Mouse (Mus musculus): ENCODE data around the gene Atg16l2. TPM values are rescaled to one million over a fixed set of nuclear protein-coding genes. Genes with fewer than 3 reads are reported as not detected.

Atg16l2 gene
- polyA plus RNA-seq, 1 experiment, result 8.3 TPM

- Histone ChIP-seq H3K27me3 (ENCODE audit: control insufficient read depth, insufficient read depth, insufficient read length) (no peaks in the 10 kb centered on the region), H3K79me2 (ENCODE audit: control insufficient read depth, insufficient read depth) (no peaks in the 10 kb centered on the region), H3K4me3 (ENCODE audit: insufficient read depth, poor library complexity, severe bottlenecking) (no peak overlapping the region), H3ac (ENCODE audit: control insufficient read depth, insufficient read length, low read depth) (no peak overlapping the region), H3K36me3 (ENCODE audit: control insufficient read depth, insufficient read depth) (no peaks in the 10 kb centered on the region), H3K79me3 (ENCODE audit: low read depth) (no peaks in the 10 kb centered on the region)
- TF ChIP-seq MAX (IDR thresholded peaks at IDR 0.05), result no peak
- TF ChIP-seq MYOD1 (IDR thresholded peaks at IDR 0.05; ENCODE audit: control insufficient read depth, insufficient read length, low read depth), result no peak
- TF ChIP-seq USF1 (IDR thresholded peaks at IDR 0.05; ENCODE audit: low read depth), result no peak
- TF ChIP-seq FOSL1 (IDR thresholded peaks at IDR 0.05; ENCODE audit: insufficient read depth, low read length, poor library complexity, severe bottlenecking), result no peak
- no peak for TF ChIP-seq MYOG (IDR thresholded peaks at IDR 0.05; ENCODE audit: control insufficient read depth, extremely low read depth, insufficient read length)
- TF ChIP-seq CTCF (IDR thresholded peaks at IDR 0.05; ENCODE audit: control insufficient read depth, insufficient read depth, insufficient read length), result no peak
- no peak for TF ChIP-seq CEBPB (IDR thresholded peaks at IDR 0.05; ENCODE audit: low read depth)
Measured at GRCm38 (mm10) chr7:101306841-101307240, 4.8 kb upstream of the Atg16l2 start.

DNA sequence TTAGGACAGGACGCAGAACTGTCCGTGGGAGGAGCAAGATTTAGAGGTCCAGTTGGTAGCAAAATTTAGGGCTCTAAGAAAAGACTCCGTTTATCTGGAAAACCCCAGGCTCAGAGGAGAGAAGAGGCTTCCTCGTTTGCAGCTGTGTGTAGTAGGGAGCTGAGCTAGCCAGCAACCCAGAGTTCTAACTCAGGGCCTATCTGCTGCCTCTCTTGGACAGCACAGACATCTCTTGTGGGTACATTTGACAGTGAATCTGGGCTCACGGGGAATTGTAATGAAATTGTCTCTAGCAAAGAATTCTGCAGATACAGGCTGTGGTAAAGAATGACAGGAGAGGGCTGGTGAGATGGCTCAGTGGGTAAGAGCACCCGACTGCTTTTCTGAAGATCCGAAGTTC, 640 bp upstream of the Atg16l2 start:
- TF ChIP-seq MYOD1 (IDR thresholded peaks at IDR 0.05; ENCODE audit: control insufficient read depth, insufficient read length, low read depth), result no peak
- TF ChIP-seq USF1 (IDR thresholded peaks at IDR 0.05; ENCODE audit: low read depth), result no peak
- TF ChIP-seq MYOG (IDR thresholded peaks at IDR 0.05; ENCODE audit: control insufficient read depth, extremely low read depth, insufficient read length), result no peak
- TF ChIP-seq CTCF (IDR thresholded peaks at IDR 0.05; ENCODE audit: control insufficient read depth, insufficient read depth, insufficient read length), result no peak
- TF ChIP-seq MAX (IDR thresholded peaks at IDR 0.05), result no peak
- TF ChIP-seq CEBPB (IDR thresholded peaks at IDR 0.05; ENCODE audit: low read depth), result no peak
- TF ChIP-seq FOSL1 (IDR thresholded peaks at IDR 0.05; ENCODE audit: insufficient read depth, low read length, poor library complexity, severe bottlenecking), result no peak
- no peak overlapping the region for H3ac ChIP-seq (ENCODE audit: control insufficient read depth, insufficient read length, low read depth)
- H3K79me2 ChIP-seq (ENCODE audit: control insufficient read depth, insufficient read depth), result peaks cover 17% of the 10 kb centered on the region
- peaks cover 3% of the 10 kb centered on the region for H3K36me3 ChIP-seq (ENCODE audit: control insufficient read depth, insufficient read depth)
- no peak overlapping the region for H3K4me3 ChIP-seq (ENCODE audit: insufficient read depth, poor library complexity, severe bottlenecking)
- H3K79me3 ChIP-seq (ENCODE audit: low read depth), result peaks cover 13% of the 10 kb centered on the region
- no peaks in the 10 kb centered on the region for H3K27me3 ChIP-seq (ENCODE audit: control insufficient read depth, insufficient read depth, insufficient read length)

DNA sequence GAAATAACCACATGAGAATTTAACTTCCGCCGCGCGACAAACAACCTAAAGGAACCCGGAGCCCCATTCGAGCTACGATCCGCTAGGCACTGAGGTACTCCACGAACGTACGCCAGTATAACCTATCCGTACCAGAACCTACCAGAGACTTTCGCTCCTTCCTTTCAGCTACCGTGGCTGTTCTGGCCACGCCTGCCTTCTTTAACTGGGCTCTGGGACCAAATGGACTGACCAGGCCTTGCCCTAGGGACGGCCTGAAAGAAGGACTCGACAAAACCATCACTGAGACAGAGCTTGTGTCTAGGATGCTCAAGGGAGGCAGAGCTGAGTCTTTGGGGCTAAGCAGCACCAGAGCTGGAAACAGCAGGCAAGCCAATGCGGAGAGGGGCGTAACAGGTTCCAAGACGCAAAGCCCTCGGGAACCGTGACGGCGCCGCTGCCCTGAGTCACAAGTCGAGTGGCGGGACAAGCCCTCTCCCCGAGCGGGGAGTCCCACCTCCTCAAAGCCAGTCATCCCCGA, 630 bp downstream of the Atg16l2 start:
- H3K4me3 ChIP-seq (ENCODE audit: insufficient read depth, poor library complexity, severe bottlenecking), result peak overlapping the region; percentile 46
- H3K27me3 ChIP-seq (ENCODE audit: control insufficient read depth, insufficient read depth, insufficient read length), result no peaks in the 10 kb centered on the region
- H3K79me3 ChIP-seq (ENCODE audit: low read depth), result peaks cover 13% of the 10 kb centered on the region
- no peak for TF ChIP-seq MAX (IDR thresholded peaks at IDR 0.05)
- no peak for TF ChIP-seq MYOG (IDR thresholded peaks at IDR 0.05; ENCODE audit: control insufficient read depth, extremely low read depth, insufficient read length)
- TF ChIP-seq MYOD1 (IDR thresholded peaks at IDR 0.05; ENCODE audit: control insufficient read depth, insufficient read length, low read depth), result no peak
- no peak for TF ChIP-seq USF1 (IDR thresholded peaks at IDR 0.05; ENCODE audit: low read depth)
- no peak for TF ChIP-seq FOSL1 (IDR thresholded peaks at IDR 0.05; ENCODE audit: insufficient read depth, low read length, poor library complexity, severe bottlenecking)
- no peak for TF ChIP-seq CTCF (IDR thresholded peaks at IDR 0.05; ENCODE audit: control insufficient read depth, insufficient read depth, insufficient read length)
- no peak for TF ChIP-seq CEBPB (IDR thresholded peaks at IDR 0.05; ENCODE audit: low read depth)
- peaks cover 3% of the 10 kb centered on the region for H3K36me3 ChIP-seq (ENCODE audit: control insufficient read depth, insufficient read depth)
- peaks cover 17% of the 10 kb centered on the region for H3K79me2 ChIP-seq (ENCODE audit: control insufficient read depth, insufficient read depth)
- H3ac ChIP-seq (ENCODE audit: control insufficient read depth, insufficient read length, low read depth), result peak overlapping the region; percentile 84

DNA sequence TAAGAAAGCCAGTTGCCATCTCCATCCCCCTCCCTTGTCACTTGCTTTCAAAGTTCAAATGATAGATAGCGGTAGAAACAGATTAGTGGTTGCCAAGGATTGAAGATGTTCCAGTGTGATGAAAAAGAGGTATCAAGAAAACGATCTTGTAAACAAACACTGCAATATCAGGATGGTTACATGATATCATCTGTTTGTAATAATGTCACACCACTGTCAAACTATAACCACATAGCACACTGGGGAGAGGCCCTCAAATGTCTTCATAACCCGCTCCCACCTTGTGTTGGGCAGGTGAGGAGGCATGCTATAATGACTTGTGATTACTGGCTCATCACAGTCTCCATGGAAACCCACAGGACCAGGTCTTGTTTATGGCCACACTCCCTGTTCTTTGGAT, 3.7 kb downstream of the Atg16l2 start:
- Histone ChIP-seq H3K27me3 (ENCODE audit: control insufficient read depth, insufficient read depth, insufficient read length) (no peaks in the 10 kb centered on the region), H3K79me2 (ENCODE audit: control insufficient read depth, insufficient read depth) (peaks cover 17% of the 10 kb centered on the region), H3ac (ENCODE audit: control insufficient read depth, insufficient read length, low read depth) (no peak overlapping the region), H3K36me3 (ENCODE audit: control insufficient read depth, insufficient read depth) (peaks cover 14% of the 10 kb centered on the region), H3K4me3 (ENCODE audit: insufficient read depth, poor library complexity, severe bottlenecking) (no peak overlapping the region), H3K79me3 (ENCODE audit: low read depth) (peaks cover 13% of the 10 kb centered on the region)
- TF ChIP-seq CTCF (IDR thresholded peaks at IDR 0.05; ENCODE audit: control insufficient read depth, insufficient read depth, insufficient read length) (no peak), MYOD1 (IDR thresholded peaks at IDR 0.05; ENCODE audit: control insufficient read depth, insufficient read length, low read depth) (no peak), USF1 (IDR thresholded peaks at IDR 0.05; ENCODE audit: low read depth) (no peak), FOSL1 (IDR thresholded peaks at IDR 0.05; ENCODE audit: insufficient read depth, low read length, poor library complexity, severe bottlenecking) (no peak), MAX (IDR thresholded peaks at IDR 0.05) (no peak), CEBPB (IDR thresholded peaks at IDR 0.05; ENCODE audit: low read depth) (no peak), MYOG (IDR thresholded peaks at IDR 0.05; ENCODE audit: control insufficient read depth, extremely low read depth, insufficient read length) (no peak)

DNA sequence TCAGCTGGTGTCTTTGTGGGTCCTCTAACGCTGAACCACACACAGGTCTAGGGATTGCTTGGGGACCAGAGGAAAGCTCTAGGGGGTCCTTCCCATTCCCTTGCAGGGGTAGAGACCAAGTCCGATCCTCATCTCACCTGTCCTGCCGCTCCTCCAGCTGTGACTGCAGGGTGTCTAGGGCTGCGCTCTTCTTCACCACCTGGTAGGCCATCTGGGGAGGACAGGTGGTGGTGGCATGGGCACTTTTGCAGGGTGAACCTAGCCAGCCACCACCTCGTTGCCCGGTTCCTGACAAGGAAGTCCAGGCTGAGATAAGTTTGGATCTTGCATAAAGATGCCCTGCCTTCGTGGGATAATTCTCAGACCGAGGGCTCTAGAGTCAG, 5.0 kb downstream of the Atg16l2 start:
- Histone ChIP-seq H3K79me2 (ENCODE audit: control insufficient read depth, insufficient read depth) (peaks cover 17% of the 10 kb centered on the region), H3ac (ENCODE audit: control insufficient read depth, insufficient read length, low read depth) (no peak overlapping the region), H3K36me3 (ENCODE audit: control insufficient read depth, insufficient read depth) (peaks cover 14% of the 10 kb centered on the region), H3K27me3 (ENCODE audit: control insufficient read depth, insufficient read depth, insufficient read length) (no peaks in the 10 kb centered on the region), H3K4me3 (ENCODE audit: insufficient read depth, poor library complexity, severe bottlenecking) (no peak overlapping the region), H3K79me3 (ENCODE audit: low read depth) (peaks cover 13% of the 10 kb centered on the region)
- TF ChIP-seq MYOD1 (IDR thresholded peaks at IDR 0.05; ENCODE audit: control insufficient read depth, insufficient read length, low read depth) (no peak), MAX (IDR thresholded peaks at IDR 0.05) (no peak), FOSL1 (IDR thresholded peaks at IDR 0.05; ENCODE audit: insufficient read depth, low read length, poor library complexity, severe bottlenecking) (no peak), CTCF (IDR thresholded peaks at IDR 0.05; ENCODE audit: control insufficient read depth, insufficient read depth, insufficient read length) (no peak), MYOG (IDR thresholded peaks at IDR 0.05; ENCODE audit: control insufficient read depth, extremely low read depth, insufficient read length) (no peak)

Data from C2C12 (cell line).